Mouse (Mus musculus) cerebellum, postnatal 36 days (tissue): Measurements from ENCODE around the gene Olah.
"Not testable (repeated sequence)": the region's sequence is repeated elsewhere in the genome, so short reads cannot be mapped to it uniquely, and the experiment has no call there.

Experiments
- DNase-seq, 2 experiments: peaks; one replicate each; pipeline ENCODE4 v3.0.0; 2021 to 2022; ENCODE audit warnings: mixed read lengths in 2 of 2

The Olah gene

GRCm38 (mm10) chr2:3397110-3397509 lies at the start of gene Olah:
TSS of gene Olah (minus strand) at chr2:3397210.
- not testable (repeated sequence) for DNase-seq

- DNase-seq = no peak
Measured at GRCm38 (mm10) chr2:3445984-3446383, 49.0 kb upstream of the Olah start.

GRCm38 (mm10) chr2:3444206-3444605 lies 47.2 kb upstream of the Olah start:
- DNase-seq = peak; percentile 8 to 25

GRCm38 (mm10) chr2:3437956-3438355 lies 40.9 kb upstream of the Olah start:
- no peak for DNase-seq

- no peak for DNase-seq
Measured at GRCm38 (mm10) chr2:3435369-3436061, 38.5 kb upstream of the Olah start.

- no peak for DNase-seq
Measured at GRCm38 (mm10) chr2:3430956-3431355, 33.9 kb upstream of the Olah start.

GRCm38 (mm10) chr2:3424579-3424910 lies 27.5 kb upstream of the Olah start:
- no peak for DNase-seq

GRCm38 (mm10) chr2:3423841-3424578 lies 27.0 kb upstream of the Olah start, which contains the start of gene Dclre1c:
TSS of gene Dclre1c (plus strand) at chr2:3424131.
- peak; percentile 78 to 82 for DNase-seq

- DNase-seq = no peak
Measured at GRCm38 (mm10) chr2:3422548-3422947, 25.5 kb upstream of the Olah start, which contains the start of gene Meig1. TSS of gene Meig1 (minus strand) at chr2:3422648.

GRCm38 (mm10) chr2:3420157-3420556 lies 23.1 kb upstream of the Olah start:
- no peak for DNase-seq

- DNase-seq = peak; percentile 88 to 91
Measured at GRCm38 (mm10) chr2:3418883-3419431, 21.9 kb upstream of the Olah start.

GRCm38 (mm10) chr2:3415676-3416075 lies 18.7 kb upstream of the Olah start:
- no peak for DNase-seq

GRCm38 (mm10) chr2:3414241-3414640 lies 17.2 kb upstream of the Olah start:
- DNase-seq = peak; percentile 43 to 45

- no peak for DNase-seq
Measured at GRCm38 (mm10) chr2:3407756-3408155, 10.7 kb upstream of the Olah start.

GRCm38 (mm10) chr2:3405981-3406380 lies 9.0 kb upstream of the Olah start:
- DNase-seq = no peak

- DNase-seq = no peak
Measured at GRCm38 (mm10) chr2:3391945-3392344, 5.1 kb downstream of the Olah start.

- DNase-seq = no peak
Measured at GRCm38 (mm10) chr2:3387105-3387860, 9.7 kb downstream of the Olah start.

GRCm38 (mm10) chr2:3365127-3365526 lies 31.9 kb downstream of the Olah start:
- no peak for DNase-seq

- no peak for DNase-seq
Measured at GRCm38 (mm10) chr2:3361067-3361466, 35.9 kb downstream of the Olah start.

- DNase-seq = no peak
Measured at GRCm38 (mm10) chr2:3357887-3358286, 39.1 kb downstream of the Olah start.

GRCm38 (mm10) chr2:3356311-3356710 lies 40.7 kb downstream of the Olah start:
- no peak for DNase-seq

GRCm38 (mm10) chr2:3355793-3356192 lies 41.2 kb downstream of the Olah start:
- no peak for DNase-seq

GRCm38 (mm10) chr2:3353160-3353559 lies 43.9 kb downstream of the Olah start:
- DNase-seq = no peak
